In the genomic region with DNA sequence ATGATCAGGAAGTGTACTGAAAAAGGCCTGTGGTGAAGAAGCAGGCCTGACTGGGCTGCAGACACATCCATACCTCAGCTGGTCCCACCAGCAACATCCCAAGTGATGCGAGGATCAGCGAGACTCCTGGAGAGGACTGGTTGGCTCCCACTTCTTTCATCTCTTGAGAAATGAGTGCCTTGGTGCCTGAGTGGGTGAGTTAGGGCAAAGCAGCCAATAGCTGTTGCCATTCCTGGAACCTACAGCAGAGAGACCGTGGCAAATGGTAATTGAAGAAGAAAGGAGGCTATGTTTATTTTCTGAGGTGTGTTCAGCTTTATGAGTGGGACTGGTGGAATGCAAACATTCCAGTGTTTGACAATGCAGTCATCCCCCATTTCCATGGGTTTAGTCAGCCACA, we compare ENCODE assay signal across 23 mouse cellular contexts. TPM values are rescaled to one million over a fixed set of nuclear protein-coding genes. Genes with fewer than 3 reads are reported as not detected.
DNase-seq lines count a peak whose midpoint lies in the region; ATAC-seq and TF ChIP-seq lines count a peak whose summit lies in the region.
"Had no signal": no experiment of that assay in that cellular context is flagged by ENCODE, and none has a peak within 500 bp of the region (broad histone marks: within the 10 kb centered on the region; RNA-seq: fewer than 3 reads in every experiment).

No protein-coding gene starts in this region.

- DNase-seq in intestine, embryonic 14.5 days (ENCODE audit: low spot score) = no peak
- no peak for DNase-seq in lung, embryonic 14.5 days
- DNase-seq in lung, postnatal 36 days = no peak
- DNase-seq in 3T3-L1 (ENCODE audit: low read depth, low spot score) = peak; percentile 21
- DNase-seq in R1 (ENCODE audit: low read depth, low spot score) = peak; percentile 45
- no peak for DNase-seq in right cerebral cortex, postnatal 36 days (ENCODE audit: low spot score in 2 of 2)
- no peak for DNase-seq in layer of hippocampus, postnatal 10 days (ENCODE audit: low spot score in 2 of 2)
- DNase-seq: adrenal gland, postnatal 25 days; cerebellum, adult 18-20 months; cerebellum, adult 9-11 months; cerebellum, postnatal 36 days; forebrain, postnatal 0 days; gastrocnemius, postnatal 36 days; heart, adult 18-20 months; heart, postnatal 10 days had no signal

- H3K27me3 ChIP-seq in intestine, embryonic 14.5 days (replicated peaks; ENCODE audit: control insufficient read depth, insufficient read depth, low read length) = no peaks in the 10 kb centered on the region
- no peaks in the 10 kb centered on the region for H3K27me3 ChIP-seq in intestine, postnatal 0 days (replicated peaks; ENCODE audit: control insufficient read depth, insufficient read depth, low read length)
- H3K27me3 ChIP-seq in lung, embryonic 14.5 days (ENCODE audit: insufficient read depth, low read length) = no peaks in the 10 kb centered on the region
- H3K27me3 ChIP-seq: CH12.LX; embryonic facial prominence, embryonic 13.5 days; forebrain, embryonic 13.5 days; hindbrain, embryonic 13.5 days had no signal

- no peak for TF ChIP-seq CTCF in intestine, postnatal 0 days (IDR thresholded peaks at IDR 0.05; ENCODE audit: low read depth)
- no peak for TF ChIP-seq CTCF in lung, embryonic 14.5 days (IDR thresholded peaks at IDR 0.05; ENCODE audit: low read depth)

- 0 out of 2 replicates have a peak, but pooled peaks cover 5% of the 10 kb centered on the region for H3K9me3 ChIP-seq in intestine, embryonic 14.5 days (ENCODE audit: control insufficient read depth, low read length)
- H3K9me3 ChIP-seq in intestine, postnatal 0 days (ENCODE audit: control insufficient read depth) = no peaks in the 10 kb centered on the region
- H3K9me3 ChIP-seq in lung, embryonic 14.5 days (ENCODE audit: low read depth, low read length) = no peaks in the 10 kb centered on the region
- H3K9me3 ChIP-seq: embryonic facial prominence, embryonic 13.5 days; forebrain, embryonic 13.5 days; heart, embryonic 10.5 days; hindbrain, embryonic 13.5 days had no signal

- H3K4me2 ChIP-seq in intestine, embryonic 14.5 days (ENCODE audit: low read length) = no peak overlapping the region
- no peak overlapping the region for H3K4me2 ChIP-seq in intestine, postnatal 0 days (replicated peaks; ENCODE audit: low read depth)
- no peak overlapping the region for H3K4me2 ChIP-seq in lung, embryonic 14.5 days
- H3K4me2 ChIP-seq: embryonic facial prominence, embryonic 13.5 days; forebrain, embryonic 13.5 days; hindbrain, embryonic 13.5 days had no signal

- H3K4me3 ChIP-seq in intestine, embryonic 14.5 days (ENCODE audit: low read depth, low read length) = no peak overlapping the region
- H3K4me3 ChIP-seq in intestine, postnatal 0 days (ENCODE audit: low read depth, low read length) = no peak overlapping the region
- H3K4me3 ChIP-seq in lung, embryonic 14.5 days (ENCODE audit: low read depth, low read length) = no peak overlapping the region
- H3K4me3 ChIP-seq: embryonic facial prominence, embryonic 13.5 days; forebrain, embryonic 13.5 days; heart, embryonic 10.5 days; hindbrain, embryonic 13.5 days had no signal

- peak; percentile 54; the same call in 1 of the 2 replicates for ATAC-seq in intestine, embryonic 14.5 days (replicated peaks; ENCODE audit: low FRiP score, low TSS enrichment, low read depth)
- no peak for ATAC-seq in intestine, postnatal 0 days
- ATAC-seq in lung, embryonic 14.5 days (ENCODE audit: insufficient read depth) = peak; percentile 62; the same call in 1 of the 2 replicates
- ATAC-seq: activated CD4-positive, CD25-positive, alpha-beta regulatory T cell, adult 4 months; forebrain, embryonic 13.5 days; forebrain, postnatal 0 days; hindbrain, postnatal 0 days had no signal

- H3K27ac ChIP-seq in intestine, embryonic 14.5 days (ENCODE audit: low read depth) = no peak overlapping the region
- H3K27ac ChIP-seq in intestine, postnatal 0 days (ENCODE audit: low read depth, low read length) = no peak overlapping the region
- no peak overlapping the region for H3K27ac ChIP-seq in lung, embryonic 14.5 days (ENCODE audit: low read depth)
- H3K27ac ChIP-seq: embryonic facial prominence, embryonic 13.5 days; forebrain, embryonic 13.5 days; heart, embryonic 10.5 days; hindbrain, embryonic 13.5 days; hindbrain, postnatal 0 days had no signal

- H3K9ac ChIP-seq in intestine, embryonic 14.5 days (ENCODE audit: low read length) = no peak overlapping the region
- H3K9ac ChIP-seq in intestine, postnatal 0 days (ENCODE audit: low read depth, low read length) = no peak overlapping the region
- H3K9ac ChIP-seq in lung, embryonic 14.5 days = no peak overlapping the region
- H3K9ac ChIP-seq: embryonic facial prominence, embryonic 13.5 days; forebrain, embryonic 13.5 days; forebrain, postnatal 0 days; hindbrain, embryonic 13.5 days had no signal

- peaks cover 20% of the 10 kb centered on the region for H3K36me3 ChIP-seq in intestine, embryonic 14.5 days (ENCODE audit: control insufficient read depth, insufficient read depth, low read length)
- peaks cover 20% of the 10 kb centered on the region for H3K36me3 ChIP-seq in intestine, postnatal 0 days (ENCODE audit: control insufficient read depth, insufficient read depth)
- H3K36me3 ChIP-seq in lung, embryonic 14.5 days (ENCODE audit: insufficient read depth) = 0 out of 2 replicates have a peak, but pooled peaks cover 3% of the 10 kb centered on the region

- no peaks in the 10 kb centered on the region for H3K4me1 ChIP-seq in intestine, embryonic 14.5 days (replicated peaks; ENCODE audit: control insufficient read depth, insufficient read depth, low read length)
- H3K4me1 ChIP-seq in intestine, postnatal 0 days (replicated peaks; ENCODE audit: control insufficient read depth, insufficient read depth, low read length) = no peaks in the 10 kb centered on the region
- H3K4me1 ChIP-seq in lung, embryonic 14.5 days (ENCODE audit: insufficient read depth) = no peaks in the 10 kb centered on the region
- H3K4me1 ChIP-seq: forebrain, embryonic 13.5 days had no signal

- WGBS in intestine, embryonic 14.5 days = 41% methylated on average over 3 of the region's 3 CpGs
- 50% methylated on average over 3 of the region's 3 CpGs for WGBS in intestine, postnatal 0 days
- WGBS in lung, embryonic 14.5 days = 38% methylated on average over 3 of the region's 3 CpGs

RNA-seq across cellular contexts. Expression of a gene that starts 55.2 kb away (rescaled TPM):
- polyA plus RNA-seq in intestine, embryonic 14.5 days (2014; fragmentation: Nextera tagmentation; extraction: Ambion mirVana) = 80.3 and 80.7 TPM in 2 replicates
- 178 and 192 TPM in 2 replicates for polyA plus RNA-seq in intestine, postnatal 0 days (2015; fragmentation: Nextera tagmentation; extraction: Ambion mirVana)
- 68.2 and 70.4 TPM in 2 replicates for polyA plus RNA-seq in lung, embryonic 14.5 days (2014; fragmentation: Nextera tagmentation; extraction: Ambion mirVana)
- total RNA-seq in layer of hippocampus, postnatal 10 days (2021) = 10 to 100 TPM; 37.4 to 40.0 TPM

Comparison
In these comparisons a context has a peak if more than half of its experiments do, and no peak if none do; other contexts are left out.
1. DNase-seq: peak in 3T3-L1 (single experiment) and R1 (single experiment); none in intestine, embryonic 14.5 days (single experiment), lung, embryonic 14.5 days (single experiment), lung, postnatal 36 days (single experiment), right cerebral cortex, postnatal 36 days (0 of 2) and layer of hippocampus, postnatal 10 days (0 of 2).